Mouse (Mus musculus): Measurements from ENCODE around the gene Tex52. TPM values are rescaled to one million over a fixed set of nuclear protein-coding genes. Genes with fewer than 3 reads are reported as not detected.

Gene Tex52
- polyA plus RNA-seq, 2 experiments = 0.37 to 1.1 TPM

DNA sequence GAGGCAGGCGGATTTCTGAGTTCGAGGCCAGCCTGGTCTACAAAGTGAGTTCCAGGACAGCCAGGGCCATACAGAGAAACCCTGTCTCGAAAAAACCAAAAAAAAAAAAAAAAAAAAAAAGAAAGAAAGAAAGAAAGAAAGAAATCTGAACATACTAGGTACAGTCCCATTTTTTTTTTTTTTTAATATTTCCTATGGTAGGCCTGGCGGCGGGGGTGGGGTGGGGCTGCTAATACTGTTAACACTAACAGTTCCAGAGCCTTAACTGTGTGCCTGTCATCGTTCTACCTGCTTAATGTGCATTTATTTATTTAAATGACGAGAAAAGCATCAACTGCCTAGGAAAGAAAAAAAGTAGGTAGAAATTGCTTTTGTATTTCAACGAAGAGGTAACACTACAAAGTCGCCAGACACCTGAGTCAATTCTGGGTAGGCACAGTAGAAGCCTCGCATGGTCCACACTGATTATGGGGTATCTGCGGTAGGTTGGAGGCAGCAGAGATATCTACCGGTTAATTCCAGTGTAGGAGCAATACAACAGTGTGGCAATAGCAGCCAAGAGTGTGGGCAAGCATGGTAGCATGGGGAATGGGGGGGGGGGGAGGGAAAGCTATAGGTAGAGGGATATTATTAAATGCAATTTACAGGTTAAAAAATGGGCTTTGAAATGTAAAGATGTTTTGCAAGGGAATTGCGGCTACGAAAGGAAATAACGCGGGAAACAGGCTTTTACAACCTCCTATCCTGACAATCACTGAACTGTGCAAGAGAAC lies 48.4 kb downstream of the Tex52 start:
- H3K27ac ChIP-seq (replicated peaks; ENCODE audit: low read depth, low read length) = peak overlapping the region; percentile 97
- H3K9me3 ChIP-seq (ENCODE audit: control insufficient read depth, low read length) = no peaks in the 10 kb centered on the region
- 0 out of 2 replicates have a peak, but pooled peaks cover 3% of the 10 kb centered on the region for H3K4me1 ChIP-seq (ENCODE audit: control insufficient read depth, insufficient read depth, low read length)
- H3K27me3 ChIP-seq (ENCODE audit: control insufficient read depth, insufficient read depth, low read length) = no peaks in the 10 kb centered on the region
- peak overlapping the region; percentile 53 for H3K4me2 ChIP-seq (replicated peaks; ENCODE audit: low read depth, low read length, severe bottlenecking)
- peak overlapping the region; percentile 86 for H3K9ac ChIP-seq (ENCODE audit: low read depth, low read length, severe bottlenecking)
- H3K36me3 ChIP-seq (ENCODE audit: control insufficient read depth, insufficient read depth, low read length) = peaks cover 5% of the 10 kb centered on the region
- no peak for DNase-seq (ENCODE audit: low spot score)
- WGBS = 41% methylated on average over 15 of the region's 16 CpGs
- ATAC-seq (ENCODE audit: low FRiP score, low read depth) = no peak
- no peak for TF ChIP-seq POLR2A (IDR thresholded peaks at IDR 0.05; ENCODE audit: borderline replicate concordance, extremely low read depth, insufficient read depth, insufficient read length)
- H3K4me3 ChIP-seq (replicated peaks; ENCODE audit: low read length) = peak overlapping the region; percentile 50

DNA sequence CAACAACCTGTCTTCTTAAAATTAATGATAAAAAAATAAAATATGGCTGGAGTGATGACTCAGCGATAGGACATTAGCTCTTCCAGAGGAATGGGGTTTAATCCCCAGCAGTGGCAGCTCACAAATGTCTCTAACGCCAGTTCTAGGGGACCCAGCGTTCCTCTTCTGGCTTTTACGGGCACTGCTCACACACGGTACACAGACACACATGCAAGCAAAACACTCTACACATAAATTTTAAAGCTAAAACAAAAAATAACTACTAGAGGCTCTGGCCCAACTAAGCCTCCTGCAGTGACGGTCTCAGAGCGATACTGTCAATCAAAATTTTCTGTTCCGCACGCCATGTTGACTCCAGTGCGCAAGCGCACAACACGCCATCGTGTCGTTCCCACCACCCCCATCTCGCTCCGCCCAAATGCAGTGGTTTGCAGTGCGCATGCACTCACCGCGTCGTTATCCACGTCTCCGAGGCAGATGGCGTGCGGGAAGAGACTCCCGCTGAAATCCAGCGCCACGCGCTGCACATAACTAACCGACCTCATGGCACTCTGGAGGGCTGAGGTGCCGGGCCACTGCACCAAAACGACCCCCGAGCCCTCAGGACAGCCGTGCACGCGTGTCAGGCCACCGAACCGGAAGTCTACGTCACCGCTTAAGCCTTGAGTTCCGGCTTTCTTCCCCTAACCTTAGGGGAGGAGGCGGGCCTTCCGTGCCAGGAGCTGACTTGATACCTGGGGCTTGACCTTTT lies 49.2 kb downstream of the Tex52 start, which contains the start of gene Itfg2:
Gene Itfg2 (minus strand): TSS at position 663 of the 751 bp plus-strand sequence.
- Histone ChIP-seq H3K4me3 (replicated peaks; ENCODE audit: low read length) (peak within 1 kb of the TSS; percentile 50), H3K4me2 (replicated peaks; ENCODE audit: low read depth, low read length, severe bottlenecking) (peak within 1 kb of the TSS; percentile 53), H3K9me3 (ENCODE audit: control insufficient read depth, low read length) (no peaks in the 10 kb centered on the region), H3K27me3 (ENCODE audit: control insufficient read depth, insufficient read depth, low read length) (no peaks in the 10 kb centered on the region), H3K9ac (ENCODE audit: low read depth, low read length, severe bottlenecking) (peak within 1 kb of the TSS; percentile 86), H3K36me3 (ENCODE audit: control insufficient read depth, insufficient read depth, low read length) (peaks cover 13% of the 10 kb centered on the region), H3K4me1 (ENCODE audit: control insufficient read depth, insufficient read depth, low read length) (0 out of 2 replicates have a peak, but pooled peaks cover 3% of the 10 kb centered on the region), H3K27ac (replicated peaks; ENCODE audit: low read depth, low read length) (peak within 1 kb of the TSS; percentile 97)
- peak; percentile 94 for DNase-seq (ENCODE audit: low spot score)
- ATAC-seq (ENCODE audit: low FRiP score, low read depth) = peak; percentile 95
- peak; percentile 88; the same call in 1 of the 2 replicates for TF ChIP-seq POLR2A (IDR thresholded peaks at IDR 0.05; ENCODE audit: borderline replicate concordance, extremely low read depth, insufficient read depth, insufficient read length)
- WGBS = under 1% methylated on average over 42 of the region's 42 CpGs

DNA sequence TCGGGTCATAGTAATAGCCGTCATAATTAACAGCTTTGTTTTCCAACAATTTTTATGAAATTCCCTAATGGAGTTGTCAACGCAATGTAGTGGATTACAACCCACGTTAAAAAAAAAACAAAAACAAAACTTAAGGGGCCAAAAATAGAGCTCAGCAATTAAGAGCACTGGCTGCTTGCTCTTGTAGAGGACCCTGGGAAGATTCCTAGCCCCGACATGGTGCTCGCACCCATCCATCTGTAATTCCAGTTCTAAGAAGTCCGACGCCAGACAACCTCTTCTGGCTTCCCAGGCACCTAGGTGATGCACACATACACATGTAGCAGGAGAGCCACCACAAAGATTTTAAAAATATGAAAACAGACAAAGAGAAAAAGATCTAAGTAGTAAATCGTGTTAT lies 49.8 kb downstream of the Tex52 start:
- H3K9me3 ChIP-seq (ENCODE audit: control insufficient read depth, low read length) = no peaks in the 10 kb centered on the region
- H3K4me2 ChIP-seq (replicated peaks; ENCODE audit: low read depth, low read length, severe bottlenecking) = peak overlapping the region; percentile 53
- no peak for DNase-seq (ENCODE audit: low spot score)
- H3K4me3 ChIP-seq (replicated peaks; ENCODE audit: low read length) = peak overlapping the region; percentile 50
- no peak for TF ChIP-seq POLR2A (IDR thresholded peaks at IDR 0.05; ENCODE audit: borderline replicate concordance, extremely low read depth, insufficient read depth, insufficient read length)
- H3K27me3 ChIP-seq (ENCODE audit: control insufficient read depth, insufficient read depth, low read length) = no peaks in the 10 kb centered on the region
- peaks cover 18% of the 10 kb centered on the region for H3K36me3 ChIP-seq (ENCODE audit: control insufficient read depth, insufficient read depth, low read length)
- H3K9ac ChIP-seq (ENCODE audit: low read depth, low read length, severe bottlenecking) = peak overlapping the region; percentile 86
- 18% methylated on average over 9 of the region's 9 CpGs for WGBS
- no peak for ATAC-seq (ENCODE audit: low FRiP score, low read depth)
- peak overlapping the region; percentile 97 for H3K27ac ChIP-seq (replicated peaks; ENCODE audit: low read depth, low read length)
- 0 out of 2 replicates have a peak, but pooled peaks cover 3% of the 10 kb centered on the region for H3K4me1 ChIP-seq (ENCODE audit: control insufficient read depth, insufficient read depth, low read length)

DNA sequence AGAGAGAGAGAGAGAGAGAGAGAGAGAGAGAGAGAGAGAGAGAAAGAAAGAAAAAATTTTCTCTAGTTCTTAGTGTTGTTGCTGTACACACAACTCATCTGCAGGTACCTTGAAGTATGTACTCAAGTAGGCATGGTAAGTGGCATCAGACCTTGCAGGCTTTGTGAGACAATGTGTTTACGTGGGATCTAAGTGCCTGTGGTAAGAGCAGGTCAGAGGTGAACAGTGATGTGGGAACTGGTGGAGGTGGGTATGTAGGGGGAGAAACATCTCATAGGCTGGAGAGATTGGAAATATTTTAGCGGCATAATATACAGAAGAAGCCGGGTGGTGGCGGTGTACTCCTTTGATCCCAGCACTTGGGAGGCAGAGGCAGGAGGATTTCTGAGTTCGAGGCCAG lies 52.3 kb downstream of the Tex52 start:
- Histone ChIP-seq H3K4me1 (ENCODE audit: control insufficient read depth, insufficient read depth, low read length) (0 out of 2 replicates have a peak, but pooled peaks cover 3% of the 10 kb centered on the region), H3K27me3 (ENCODE audit: control insufficient read depth, insufficient read depth, low read length) (no peaks in the 10 kb centered on the region), H3K4me2 (replicated peaks; ENCODE audit: low read depth, low read length, severe bottlenecking) (no peak overlapping the region), H3K36me3 (ENCODE audit: control insufficient read depth, insufficient read depth, low read length) (peaks cover 43% of the 10 kb centered on the region), H3K9me3 (ENCODE audit: control insufficient read depth, low read length) (no peaks in the 10 kb centered on the region), H3K27ac (replicated peaks; ENCODE audit: low read depth, low read length) (no peak overlapping the region), H3K9ac (ENCODE audit: low read depth, low read length, severe bottlenecking) (no peak overlapping the region), H3K4me3 (replicated peaks; ENCODE audit: low read length) (no peak overlapping the region)
- 93% methylated on average over 5 of the region's 5 CpGs for WGBS
- TF ChIP-seq POLR2A (IDR thresholded peaks at IDR 0.05; ENCODE audit: borderline replicate concordance, extremely low read depth, insufficient read depth, insufficient read length) = no peak
- no peak for ATAC-seq (ENCODE audit: low FRiP score, low read depth)
- DNase-seq (ENCODE audit: low spot score) = no peak

DNA sequence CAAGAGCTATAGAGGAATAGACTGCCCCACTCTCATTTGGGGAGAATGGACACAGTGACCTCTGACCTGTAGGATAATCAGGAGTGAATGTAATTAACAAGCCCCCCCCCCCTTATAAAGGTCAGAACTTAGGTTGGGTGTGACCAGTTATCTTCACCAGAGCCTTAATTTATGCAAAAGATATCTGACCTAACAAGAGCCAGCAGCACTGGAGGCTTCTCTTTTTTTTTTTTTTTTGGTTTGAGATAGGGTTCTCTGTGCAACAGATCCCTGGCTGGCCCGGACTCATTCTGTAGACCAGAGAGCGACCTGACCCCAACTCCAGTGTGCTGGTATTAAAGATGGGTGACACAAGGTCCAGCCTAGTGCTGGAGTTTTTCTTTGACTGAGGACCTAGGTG lies 54.0 kb downstream of the Tex52 start:
- H3K4me1 ChIP-seq (ENCODE audit: control insufficient read depth, insufficient read depth, low read length) = 0 out of 2 replicates have a peak, but pooled peaks cover 3% of the 10 kb centered on the region
- no peak overlapping the region for H3K4me2 ChIP-seq (replicated peaks; ENCODE audit: low read depth, low read length, severe bottlenecking)
- H3K27me3 ChIP-seq (ENCODE audit: control insufficient read depth, insufficient read depth, low read length) = no peaks in the 10 kb centered on the region
- ATAC-seq (ENCODE audit: low FRiP score, low read depth) = no peak
- H3K4me3 ChIP-seq (replicated peaks; ENCODE audit: low read length) = no peak overlapping the region
- no peak overlapping the region for H3K27ac ChIP-seq (replicated peaks; ENCODE audit: low read depth, low read length)
- peaks cover 60% of the 10 kb centered on the region for H3K36me3 ChIP-seq (ENCODE audit: control insufficient read depth, insufficient read depth, low read length)
- no peaks in the 10 kb centered on the region for H3K9me3 ChIP-seq (ENCODE audit: control insufficient read depth, low read length)
- TF ChIP-seq POLR2A (IDR thresholded peaks at IDR 0.05; ENCODE audit: borderline replicate concordance, extremely low read depth, insufficient read depth, insufficient read length) = no peak
- no peak for DNase-seq (ENCODE audit: low spot score)
- H3K9ac ChIP-seq (ENCODE audit: low read depth, low read length, severe bottlenecking) = no peak overlapping the region
- 95% methylated on average over 2 of the region's 2 CpGs for WGBS
